Mouse (Mus musculus) embryonic facial prominence, embryonic 13.5 days (tissue): Measurements from ENCODE around the gene D10Wsu102e. TPM values are rescaled to one million over a fixed set of nuclear protein-coding genes. Genes with fewer than 3 reads are reported as not detected.
A peak's percentile ranks its signal among the peaks of the same experiment; 100 is the strongest.
"Not testable (repeated sequence)": the region's sequence is repeated elsewhere in the genome, so short reads cannot be mapped to it uniquely, and the experiment has no call there.

Source experiments
- ATAC-seq: fragments of 200-750 bp; cut with Nextera tagmentation; 2 replicates; pipeline ENCODE4 v1.8.0; 2017; ENCODE audit warnings: low read depth; ENCODE audit not compliant: insufficient number of reproducible peaks, insufficient read depth, low FRiP score, low TSS enrichment
- H3K27ac ChIP-seq: fragments of 300-500 bp; sonication (generic); 2 replicates; pipeline ENCODE4 v1.5.1; 2015; ENCODE audit warnings: moderate library complexity, mild to moderate bottlenecking, inconsistent platforms
- H3K27me3 ChIP-seq: fragments of 300-500 bp; sonication (generic); 2 replicates; pipeline ENCODE4 v1.6.1; 2015; ENCODE audit warnings: mild to moderate bottlenecking, inconsistent platforms
- H3K36me3 ChIP-seq: fragments of 300-500 bp; sonication (generic); 2 replicates; pipeline ENCODE4 v1.6.1; 2015; ENCODE audit warnings: mild to moderate bottlenecking, inconsistent platforms
- H3K4me1 ChIP-seq: fragments of 300-500 bp; sonication (generic); 2 replicates; pipeline ENCODE4 v1.6.1; 2015; ENCODE audit warnings: inconsistent platforms
- H3K4me2 ChIP-seq: fragments of 300-500 bp; sonication (generic); 2 replicates; pipeline ENCODE4 v1.6.1; 2015; ENCODE audit warnings: moderate library complexity, mild to moderate bottlenecking, inconsistent platforms
- H3K4me3 ChIP-seq: fragments of 300-500 bp; sonication (generic); 2 replicates; pipeline ENCODE4 v1.5.1; 2015; ENCODE audit warnings: mild to moderate bottlenecking, inconsistent platforms
- H3K9ac ChIP-seq: fragments of 300-500 bp; sonication (generic); 2 replicates; pipeline ENCODE4 v1.6.1; 2015; ENCODE audit warnings: mild to moderate bottlenecking, inconsistent platforms
- H3K9me3 ChIP-seq: fragments of 300-500 bp; sonication (generic); 2 replicates; pipeline ENCODE4 v1.6.1; 2016; ENCODE audit warnings: inconsistent platforms
- WGBS: fragments of 180-500 bp; shearing (Covaris S2); methylation state at CpG from one replicate; pipeline ENCODE4 v1.1.7; 2015; ENCODE audit warnings: mixed read lengths; 5-methylcytosine and 5-hydroxymethylcytosine counted together
- polyA plus RNA-seq: library from polyadenylated mRNA; unstranded; fragments of >200 nt; fragmentation: Nextera tagmentation; extraction: Ambion mirVana; gene quantifications from 2 replicates; pipeline ENCODE4 v1.2.1, GENCODE M21; 2015

D10Wsu102e gene
- polyA plus RNA-seq, 1 experiment from 2014 or later: 0.83 TPM

DNA sequence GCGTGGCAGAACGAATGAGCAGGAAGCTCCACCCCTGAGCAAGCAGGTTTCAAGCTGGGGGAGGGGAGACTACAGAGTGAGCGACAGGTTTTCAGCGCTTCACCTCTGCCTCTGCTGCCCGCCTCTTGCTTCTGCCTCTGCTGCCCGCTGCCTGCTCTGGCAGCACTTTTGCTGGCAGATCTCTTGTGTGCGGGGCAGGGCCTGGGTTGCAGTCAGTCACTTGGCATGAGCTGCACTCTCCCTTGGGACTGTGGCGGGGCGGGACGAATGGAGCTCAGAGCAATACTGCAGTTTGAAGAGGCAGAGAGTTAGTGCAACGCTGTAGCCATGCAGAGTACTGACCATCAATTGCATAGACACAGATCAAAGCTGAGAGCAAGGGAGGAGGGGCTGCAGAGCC, 45.0 kb downstream of the D10Wsu102e start:
- H3K4me3 ChIP-seq: no peak overlapping the region
- H3K4me1 ChIP-seq: no peaks in the 10 kb centered on the region
- H3K4me2 ChIP-seq: no peak overlapping the region
- peak; percentile 43; the same call in 1 of the 2 replicates for ATAC-seq
- WGBS: 84% methylated on average over 11 of the region's 11 CpGs
- no peaks in the 10 kb centered on the region for H3K27me3 ChIP-seq
- H3K27ac ChIP-seq: no peak overlapping the region
- H3K9ac ChIP-seq: no peak overlapping the region
- H3K9me3 ChIP-seq: peaks cover 8% of the 10 kb centered on the region; the same call in 1 of the 2 replicates
- peaks cover 6% of the 10 kb centered on the region; the same call in 1 of the 2 replicates for H3K36me3 ChIP-seq

DNA sequence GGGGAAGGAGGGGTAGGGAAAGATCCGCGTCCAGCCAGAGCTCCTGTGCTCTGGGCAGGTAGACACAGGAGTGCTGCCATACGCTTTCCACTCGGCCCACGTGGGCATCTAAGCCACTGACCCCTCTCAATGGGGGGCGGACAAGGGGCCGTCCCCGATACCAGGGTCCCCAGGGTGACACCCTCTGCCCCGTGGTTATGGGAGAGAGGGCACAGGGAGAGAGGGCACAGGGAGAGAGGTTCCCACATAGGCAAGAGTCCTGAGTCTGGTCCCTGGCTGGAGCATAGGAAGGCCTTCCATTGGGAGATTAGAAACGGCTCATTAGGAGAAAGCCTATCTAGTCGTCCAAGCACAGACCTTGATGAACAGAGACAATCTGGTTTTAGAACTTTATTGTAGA, 45.7 kb downstream of the D10Wsu102e start:
- ATAC-seq: no peak
- Histone ChIP-seq H3K4me3 (no peak overlapping the region), H3K4me2 (no peak overlapping the region), H3K9ac (no peak overlapping the region), H3K27ac (no peak overlapping the region), H3K36me3 (peaks cover 6% of the 10 kb centered on the region), H3K4me1 (no peaks in the 10 kb centered on the region), H3K27me3 (no peaks in the 10 kb centered on the region), H3K9me3 (peaks cover 11% of the 10 kb centered on the region; the same call in 1 of the 2 replicates)
- 95% methylated on average over 11 of the region's 11 CpGs for WGBS

DNA sequence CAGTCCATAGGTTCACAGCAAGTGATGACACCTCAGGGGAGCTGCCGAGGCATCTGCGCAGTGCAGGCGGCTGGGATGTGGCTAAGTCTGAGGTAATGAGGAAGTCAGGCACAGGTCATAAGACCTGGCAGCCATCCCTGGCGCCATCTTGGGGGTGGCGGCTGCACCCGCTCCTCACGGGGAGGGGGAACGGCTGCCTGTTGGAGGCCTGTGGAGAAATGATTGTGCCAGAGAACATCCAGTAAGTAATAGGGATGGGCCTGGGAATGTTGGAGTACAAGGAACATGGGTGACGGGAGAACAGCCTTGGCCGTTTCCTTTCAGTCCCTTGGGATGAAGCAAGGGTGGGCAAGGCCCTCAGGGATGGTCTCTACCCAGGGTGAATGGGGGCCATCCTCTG, 47.1 kb downstream of the D10Wsu102e start:
- H3K27ac ChIP-seq: no peak overlapping the region
- peaks cover 11% of the 10 kb centered on the region; the same call in 1 of the 2 replicates for H3K9me3 ChIP-seq
- H3K27me3 ChIP-seq: no peaks in the 10 kb centered on the region
- H3K4me1 ChIP-seq: no peaks in the 10 kb centered on the region
- no peak overlapping the region for H3K4me3 ChIP-seq
- H3K9ac ChIP-seq: no peak overlapping the region
- no peak overlapping the region for H3K4me2 ChIP-seq
- WGBS: 96% methylated on average over 10 of the region's 10 CpGs
- peaks cover 6% of the 10 kb centered on the region for H3K36me3 ChIP-seq
- no peak for ATAC-seq

DNA sequence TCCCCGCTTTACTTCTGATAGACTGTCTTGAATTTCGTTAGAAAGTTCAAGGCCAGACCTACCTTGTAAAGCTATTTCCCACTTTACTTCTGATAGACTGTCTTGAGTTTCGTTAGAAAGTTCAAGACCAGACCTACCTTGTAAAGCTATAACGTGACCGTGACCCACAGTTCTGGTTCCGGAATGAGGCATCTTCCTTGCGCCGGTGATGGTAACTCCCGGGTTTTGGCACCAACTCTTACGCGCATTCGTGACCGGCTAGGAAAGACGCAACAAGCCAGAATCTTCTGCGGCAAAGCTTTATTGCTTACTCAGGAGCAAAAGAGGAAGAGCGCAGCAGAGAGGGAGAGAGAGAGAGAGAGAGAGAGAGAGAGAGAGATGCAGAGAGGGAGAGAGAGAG, 58.4 kb downstream of the D10Wsu102e start:
- H3K9ac ChIP-seq, H3K9me3 ChIP-seq, ATAC-seq, H3K4me2 ChIP-seq, H3K27ac ChIP-seq, H3K4me1 ChIP-seq, H3K4me3 ChIP-seq, H3K27me3 ChIP-seq: not testable (repeated sequence)
- H3K36me3 ChIP-seq: peaks cover 18% of the 10 kb centered on the region
- WGBS: 96% methylated on average over 16 of the region's 16 CpGs

DNA sequence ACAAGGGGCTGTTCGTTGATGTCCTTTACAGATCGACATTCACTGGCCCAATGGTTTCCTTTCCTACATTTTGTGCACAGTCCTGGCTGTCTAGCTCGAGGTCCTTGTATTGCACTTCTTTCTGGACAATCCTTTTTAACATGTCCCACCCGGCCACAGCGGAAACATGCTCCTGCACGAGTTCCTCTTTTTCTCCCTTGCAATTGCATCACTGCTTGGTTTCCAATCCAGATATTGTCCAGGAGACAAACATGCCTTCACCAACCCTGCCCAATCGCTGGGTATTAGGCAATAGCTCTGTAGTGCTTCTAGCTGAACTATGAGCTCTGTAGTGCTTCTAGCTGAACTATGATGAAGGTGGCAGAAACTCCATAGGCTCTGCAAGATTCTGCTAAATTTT, 88.6 kb downstream of the D10Wsu102e start:
- Histone ChIP-seq H3K9me3 (peaks cover 40% of the 10 kb centered on the region), H3K4me1 (no peaks in the 10 kb centered on the region), H3K27me3 (no peaks in the 10 kb centered on the region), H3K27ac (no peak overlapping the region), H3K4me3 (no peak overlapping the region), H3K4me2 (no peak overlapping the region), H3K9ac (no peak overlapping the region), H3K36me3 (0 out of 2 replicates have a peak, but pooled peaks cover 10% of the 10 kb centered on the region)
- 90% methylated on average over 7 of the region's 7 CpGs for WGBS
- ATAC-seq: no peak

DNA sequence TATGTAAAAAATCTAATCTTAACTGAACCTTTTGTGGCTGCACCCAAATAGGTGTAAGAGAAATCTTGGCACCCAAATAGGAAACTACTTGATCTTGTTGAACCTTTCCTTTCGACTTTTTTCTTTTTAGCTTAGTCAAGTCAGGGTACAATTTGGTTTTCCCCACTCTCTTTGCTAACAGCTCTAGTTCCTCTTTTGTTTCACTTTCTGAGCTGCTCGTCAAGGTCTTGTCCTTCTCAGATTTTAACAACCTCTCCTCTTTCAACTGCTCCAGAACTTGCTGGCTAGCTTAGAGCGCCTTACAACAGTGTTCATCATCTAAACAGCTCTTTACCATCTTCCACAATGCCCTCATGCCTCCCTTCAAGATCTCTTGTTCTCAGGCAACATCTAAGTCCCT, 97.5 kb downstream of the D10Wsu102e start:
- ATAC-seq: no peak
- H3K9ac ChIP-seq: no peak overlapping the region
- 90% methylated on average over 3 of the region's 3 CpGs for WGBS
- no peaks in the 10 kb centered on the region for H3K4me1 ChIP-seq
- H3K4me3 ChIP-seq: no peak overlapping the region
- H3K27me3 ChIP-seq: no peaks in the 10 kb centered on the region
- peaks cover 28% of the 10 kb centered on the region for H3K9me3 ChIP-seq
- no peak overlapping the region for H3K27ac ChIP-seq
- peaks cover 9% of the 10 kb centered on the region; the same call in 1 of the 2 replicates for H3K36me3 ChIP-seq
- H3K4me2 ChIP-seq: no peak overlapping the region

DNA sequence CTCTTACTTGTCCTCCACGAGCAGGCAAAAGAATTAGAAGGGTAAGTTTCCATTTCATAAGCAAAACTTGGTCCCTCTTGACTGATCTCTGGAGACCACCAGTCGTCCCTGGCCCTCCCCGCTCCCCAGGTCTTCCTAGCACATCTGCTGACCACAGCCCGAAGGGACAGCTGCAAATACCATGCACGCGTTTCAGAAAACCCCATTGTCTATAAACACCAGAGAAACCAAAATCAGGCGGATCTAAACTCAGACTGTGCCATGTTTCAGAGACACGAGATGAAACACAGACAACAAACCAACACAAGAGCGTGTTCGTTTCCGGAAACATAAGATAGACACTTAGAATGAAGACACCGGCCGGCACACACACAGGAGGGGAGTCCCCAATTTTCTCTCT, 115.2 kb downstream of the D10Wsu102e start:
- 95% methylated on average over 13 of the region's 13 CpGs for WGBS
- Histone ChIP-seq H3K4me2 (no peak overlapping the region), H3K27me3 (no peaks in the 10 kb centered on the region), H3K27ac (no peak overlapping the region), H3K4me3 (no peak overlapping the region), H3K9ac (no peak overlapping the region), H3K36me3 (no peaks in the 10 kb centered on the region; the same call in 1 of the 2 replicates), H3K9me3 (no peaks in the 10 kb centered on the region; the same call in 1 of the 2 replicates), H3K4me1 (no peaks in the 10 kb centered on the region)
- no peak for ATAC-seq

DNA sequence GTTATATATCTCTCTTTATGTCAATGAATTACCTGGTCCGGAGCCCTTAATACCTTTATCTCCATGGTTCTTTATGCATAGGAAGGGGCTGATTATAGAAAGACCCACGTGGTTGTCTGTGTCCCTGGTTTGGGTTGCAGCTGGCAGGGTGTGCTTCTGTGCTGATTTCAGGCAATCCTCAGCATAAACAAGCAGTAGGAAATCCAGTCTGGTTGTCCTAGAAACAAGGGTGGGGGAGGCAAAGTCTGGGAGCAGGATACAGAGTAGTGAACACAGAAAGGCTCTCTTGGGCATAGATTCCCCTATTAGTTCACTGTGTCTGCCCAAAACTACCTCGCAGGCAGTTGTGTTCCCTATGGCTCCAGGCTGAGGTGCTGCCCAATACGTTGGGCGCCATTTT, 117.3 kb downstream of the D10Wsu102e start:
- 80% methylated on average over 5 of the region's 5 CpGs for WGBS
- ATAC-seq: no peak
- H3K9ac ChIP-seq: no peak overlapping the region
- no peaks in the 10 kb centered on the region for H3K27me3 ChIP-seq
- no peak overlapping the region for H3K4me3 ChIP-seq
- no peaks in the 10 kb centered on the region for H3K4me1 ChIP-seq
- no peak overlapping the region for H3K27ac ChIP-seq
- no peaks in the 10 kb centered on the region; the same call in 1 of the 2 replicates for H3K36me3 ChIP-seq
- H3K9me3 ChIP-seq: no peaks in the 10 kb centered on the region; the same call in 1 of the 2 replicates
- H3K4me2 ChIP-seq: no peak overlapping the region

DNA sequence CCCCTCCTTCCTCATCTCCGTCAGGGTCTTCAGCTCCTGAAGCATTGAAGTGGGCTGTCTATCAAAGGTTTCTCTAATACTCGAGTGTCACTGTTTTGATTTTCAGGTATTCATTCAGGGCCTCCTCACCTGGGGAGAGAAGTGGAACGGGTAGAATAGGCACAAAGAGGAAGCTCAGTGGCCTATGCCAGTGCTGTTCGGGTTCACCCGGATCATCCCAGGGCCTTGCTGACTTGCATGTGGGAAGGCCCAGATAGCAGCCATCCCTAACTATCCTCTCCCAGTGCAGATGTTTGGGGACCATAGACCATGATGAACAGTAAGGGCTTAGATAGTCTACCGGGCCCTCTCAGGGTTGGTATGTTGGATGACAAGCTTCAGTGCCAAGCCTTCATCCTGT, 130.5 kb downstream of the D10Wsu102e start:
- Histone ChIP-seq H3K4me1 (no peaks in the 10 kb centered on the region), H3K9ac (no peak overlapping the region), H3K4me3 (no peak overlapping the region), H3K9me3 (no peaks in the 10 kb centered on the region), H3K36me3 (0 out of 2 replicates have a peak, but pooled peaks cover under 1% of the 10 kb centered on the region), H3K27ac (no peak overlapping the region), H3K27me3 (no peaks in the 10 kb centered on the region), H3K4me2 (no peak overlapping the region)
- WGBS: 87% methylated on average over 6 of the region's 6 CpGs
- no peak for ATAC-seq

DNA sequence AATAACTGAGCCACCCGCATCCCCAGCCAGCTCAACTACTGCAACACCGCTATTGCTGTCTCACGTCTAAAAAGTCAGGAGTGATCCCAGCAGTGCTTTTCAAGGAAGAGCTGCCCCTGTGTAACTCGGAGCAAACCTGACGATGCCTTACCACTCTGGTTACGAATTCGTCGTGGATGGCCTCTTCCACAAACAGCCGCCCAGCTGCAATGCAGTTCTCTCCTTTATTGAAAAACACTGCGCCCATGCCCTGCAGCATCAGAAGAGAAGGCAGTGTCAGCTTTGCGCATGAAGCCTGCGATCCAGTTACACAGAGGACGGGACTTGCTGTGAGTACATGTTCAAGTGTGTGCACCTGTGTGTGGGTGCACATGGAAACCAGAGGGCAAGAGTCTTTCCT, 137.3 kb downstream of the D10Wsu102e start:
- Histone ChIP-seq H3K9ac (no peak overlapping the region), H3K4me2 (no peak overlapping the region), H3K27me3 (no peaks in the 10 kb centered on the region), H3K36me3 (0 out of 2 replicates have a peak, but pooled peaks cover 2% of the 10 kb centered on the region), H3K9me3 (no peaks in the 10 kb centered on the region), H3K27ac (no peak overlapping the region), H3K4me1 (no peaks in the 10 kb centered on the region), H3K4me3 (no peak overlapping the region)
- ATAC-seq: no peak
- WGBS: 78% methylated on average over 13 of the region's 13 CpGs

DNA sequence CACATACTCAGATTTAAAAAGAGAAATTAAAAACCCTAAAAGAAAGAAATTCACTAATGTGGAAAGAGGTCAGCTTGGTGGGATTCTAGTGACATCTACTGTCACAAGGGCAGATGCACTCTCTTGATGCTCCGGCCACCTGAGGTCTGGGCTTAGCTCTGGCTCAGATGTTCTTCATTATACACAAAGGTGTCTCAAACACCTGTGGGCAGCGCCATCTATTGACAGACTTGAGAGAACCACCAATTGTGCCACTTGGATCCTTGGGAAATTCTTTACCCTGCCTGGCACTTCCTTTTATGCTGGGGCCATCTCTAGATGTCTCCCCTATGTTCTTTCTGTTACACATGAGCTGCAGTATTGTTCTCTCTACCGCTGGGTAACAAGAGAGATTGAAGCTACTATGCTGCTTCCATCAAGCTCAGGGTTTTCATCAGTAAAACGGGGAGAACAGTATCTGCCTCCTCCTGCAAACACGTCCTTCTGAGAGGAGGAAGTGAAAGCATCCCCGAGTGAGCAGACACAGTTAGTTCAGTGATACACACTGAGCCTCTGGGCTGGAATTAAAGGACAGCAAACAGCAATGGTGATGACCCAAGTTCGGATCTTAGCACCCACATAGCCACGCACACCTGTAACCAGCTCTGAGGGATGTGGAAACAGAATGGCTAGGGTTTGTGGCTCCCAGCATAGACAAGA, 149.1 kb downstream of the D10Wsu102e start:
- H3K36me3 ChIP-seq: no peaks in the 10 kb centered on the region
- H3K27ac ChIP-seq: no peak overlapping the region
- no peaks in the 10 kb centered on the region for H3K4me1 ChIP-seq
- no peak for ATAC-seq
- no peak overlapping the region for H3K9ac ChIP-seq
- H3K4me2 ChIP-seq: no peak overlapping the region
- H3K9me3 ChIP-seq: no peaks in the 10 kb centered on the region
- H3K4me3 ChIP-seq: no peak overlapping the region
- no peaks in the 10 kb centered on the region for H3K27me3 ChIP-seq
- WGBS: 63% methylated on average over 8 of the region's 8 CpGs

DNA sequence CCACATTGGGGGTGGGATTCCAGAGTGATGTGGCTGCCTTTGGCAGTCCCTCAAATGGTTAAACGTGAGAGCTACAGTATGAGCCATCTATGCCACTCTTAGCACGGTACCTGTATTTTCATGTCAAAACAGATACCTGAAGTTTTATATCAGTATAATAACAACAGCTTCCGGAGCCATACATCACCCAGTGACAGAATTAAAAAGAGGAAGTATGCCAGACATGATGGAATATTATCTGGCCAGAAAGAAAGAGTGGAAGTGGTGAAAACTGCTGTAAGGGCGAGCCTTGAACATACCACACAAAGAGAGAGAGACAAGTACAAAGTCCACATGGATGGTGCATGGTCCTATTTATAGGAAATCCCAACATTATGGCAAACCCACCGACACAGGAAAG, 151.3 kb downstream of the D10Wsu102e start:
- Histone ChIP-seq H3K36me3 (no peaks in the 10 kb centered on the region), H3K27me3 (no peaks in the 10 kb centered on the region), H3K4me2 (no peak overlapping the region), H3K4me1 (no peaks in the 10 kb centered on the region), H3K9ac (no peak overlapping the region), H3K9me3 (no peaks in the 10 kb centered on the region), H3K27ac (no peak overlapping the region), H3K4me3 (no peak overlapping the region)
- WGBS: 77% methylated on average over 5 of the region's 5 CpGs
- ATAC-seq: no peak
